26 mouse cellular contexts compared by ENCODE assay signal in genomic region chr5:66689796-66690195, GRCm38 (mm10). TPM values are rescaled to one million over a fixed set of nuclear protein-coding genes. Genes with fewer than 3 reads are reported as not detected.
A peak's percentile ranks its signal among the peaks of the same experiment; 100 is the strongest.
DNase-seq lines count a peak whose midpoint lies in the region; ATAC-seq and TF ChIP-seq lines count a peak whose summit lies in the region.
"Had no signal": no experiment of that assay in that cellular context is flagged by ENCODE, and none has a peak within 500 bp of the region (broad histone marks: within the 10 kb centered on the region; RNA-seq: fewer than 3 reads in every experiment).

No protein-coding gene starts in this region.

- no peak overlapping the region for H3K4me3 ChIP-seq in heart, adult 2 months
- no peak overlapping the region for H3K4me3 ChIP-seq in lung, postnatal 0 days (ENCODE audit: low read depth, low read length)
- H3K4me3 ChIP-seq: forebrain, embryonic 10.5 days; hindbrain, embryonic 12.5 days; kidney, embryonic 15.5 days; limb, embryonic 10.5 days; liver, embryonic 15.5 days; midbrain, embryonic 15.5 days; neural tube, embryonic 13.5 days; stomach, embryonic 15.5 days had no signal

- H3K27me3 ChIP-seq in heart, adult 2 months (ENCODE audit: control insufficient read depth, insufficient read depth, low read length): no peaks in the 10 kb centered on the region
- H3K27me3 ChIP-seq in lung, postnatal 0 days (replicated peaks; ENCODE audit: insufficient read depth, low read length): no peaks in the 10 kb centered on the region
- H3K27me3 ChIP-seq: hindbrain, embryonic 12.5 days; kidney, embryonic 15.5 days; liver, embryonic 15.5 days; midbrain, embryonic 15.5 days; neural tube, embryonic 13.5 days; stomach, embryonic 15.5 days had no signal

- no peak for DNase-seq in heart, adult 2 months
- no peak for DNase-seq in heart, postnatal 25 days (ENCODE audit: low spot score)
- DNase-seq in lung, postnatal 0 days (ENCODE audit: low spot score): peak; percentile 25
- no peak for DNase-seq in lung, postnatal 14 days
- DNase-seq in brain, adult 2 months (ENCODE audit: low read depth, low spot score): peak; percentile 30
- no peak for DNase-seq in layer of hippocampus, adult 9-11 months
- no peak for DNase-seq in adrenal gland, postnatal 14 days
- DNase-seq in adrenal gland, adult 8-10 months: no peak
- DNase-seq: cerebellum, adult 18-20 months; cerebellum, postnatal 14 days; gastrocnemius, postnatal 36 days; kidney, adult 11 months; kidney, postnatal 36 days; liver; right cerebral cortex, adult 18-20 months; thymus, adult 2 months had no signal

- H3K4me1 ChIP-seq in heart, adult 2 months (ENCODE audit: control insufficient read depth, insufficient read depth, low read length): no peaks in the 10 kb centered on the region
- H3K4me1 ChIP-seq in lung, postnatal 0 days (ENCODE audit: insufficient read depth, low read depth, low read length): no peaks in the 10 kb centered on the region
- H3K4me1 ChIP-seq: hindbrain, embryonic 12.5 days; liver, embryonic 15.5 days; midbrain, embryonic 15.5 days; neural tube, embryonic 13.5 days; stomach, embryonic 15.5 days had no signal

- no peaks in the 10 kb centered on the region for H3K9me3 ChIP-seq in lung, postnatal 0 days (ENCODE audit: low read length)
- H3K9me3 ChIP-seq: forebrain, embryonic 10.5 days; hindbrain, embryonic 12.5 days; kidney, embryonic 15.5 days; limb, embryonic 10.5 days; liver, embryonic 15.5 days; midbrain, embryonic 15.5 days; neural tube, embryonic 13.5 days; stomach, embryonic 15.5 days had no signal

- H3K79me2 ChIP-seq in heart, adult 2 months (replicated peaks; ENCODE audit: control insufficient read depth, insufficient read depth, low read length): no peaks in the 10 kb centered on the region

- no peak overlapping the region for H3K27ac ChIP-seq in heart, adult 2 months
- no peak overlapping the region for H3K27ac ChIP-seq in lung, postnatal 0 days (ENCODE audit: low read length)
- H3K27ac ChIP-seq: forebrain, embryonic 10.5 days; hindbrain, embryonic 12.5 days; kidney, embryonic 15.5 days; limb, embryonic 10.5 days; liver, embryonic 15.5 days; macrophage; midbrain, embryonic 15.5 days; neural tube, embryonic 13.5 days; stomach, embryonic 15.5 days had no signal

- TF ChIP-seq POLR2A in heart, adult 2 months (IDR thresholded peaks at IDR 0.05; ENCODE audit: insufficient read depth, low read depth, low read length): peak; percentile 47

- intact Hi-C loops in heart, adult 2 months (cut with DNase I): no loop called here
- intact Hi-C loops in heart, postnatal 25 days (cut with DNase I): no loop called here

- no peak for TF ChIP-seq EP300 in heart, adult 2 months (IDR thresholded peaks at IDR 0.05; ENCODE audit: insufficient read depth, low read depth, low read length)
- no peak for TF ChIP-seq EP300 in lung, postnatal 0 days (IDR thresholded peaks at IDR 0.05)

- H3K9ac ChIP-seq in heart, adult 2 months (ENCODE audit: low read depth, low read length): no peak overlapping the region
- H3K9ac ChIP-seq in lung, postnatal 0 days (replicated peaks; ENCODE audit: low read depth): no peak overlapping the region
- H3K9ac ChIP-seq: hindbrain, embryonic 12.5 days; kidney, embryonic 15.5 days; liver, embryonic 15.5 days; midbrain, embryonic 15.5 days; neural tube, embryonic 13.5 days; stomach, embryonic 15.5 days had no signal

- H3K36me3 ChIP-seq in heart, adult 2 months (ENCODE audit: control insufficient read depth, insufficient read depth, low read length): no peaks in the 10 kb centered on the region
- H3K36me3 ChIP-seq in lung, postnatal 0 days (ENCODE audit: insufficient read depth, low read length): no peaks in the 10 kb centered on the region
- H3K36me3 ChIP-seq: kidney, embryonic 15.5 days; limb, embryonic 10.5 days; liver, embryonic 15.5 days; stomach, embryonic 15.5 days had no signal

- peak; percentile 43 for ATAC-seq in lung, postnatal 0 days
- ATAC-seq: midbrain, embryonic 15.5 days had no signal

- no peak overlapping the region for H3K4me2 ChIP-seq in lung, postnatal 0 days (replicated peaks; ENCODE audit: low read depth, low read length)
- H3K4me2 ChIP-seq: hindbrain, embryonic 12.5 days; kidney, embryonic 15.5 days; liver, embryonic 15.5 days; midbrain, embryonic 15.5 days; neural tube, embryonic 13.5 days; stomach, embryonic 15.5 days had no signal

- TF ChIP-seq CTCF in heart, adult 2 months (IDR thresholded peaks at IDR 0.05): no peak
- TF ChIP-seq CTCF in lung, postnatal 0 days (IDR thresholded peaks at IDR 0.05): no peak

- 87% methylated on average over 9 of the region's 9 CpGs for WGBS in heart, adult 2 months
- 80% methylated on average over 9 of the region's 9 CpGs for WGBS in lung, postnatal 0 days

RNA-seq across cellular contexts. Expression of gene Uchl1, which starts 13.9 kb away (rescaled TPM):
- 10 to 100 TPM in 1 of 2 experiments, 1 to 10 TPM in 1; 7.2 to 10.3 TPM for total RNA-seq in heart, adult 2 months (2021)
- 13.4 and 20.8 TPM in 2 replicates for polyA plus RNA-seq in heart, adult 2 months (2012; rRNA removed)
- 1 to 10 TPM; 7.4 to 8.2 TPM for total RNA-seq in heart, postnatal 25 days (2021)
- 18.3 and 18.8 TPM in 2 replicates for polyA plus RNA-seq in lung, postnatal 0 days (2015; fragmentation: Nextera tagmentation; extraction: Ambion mirVana)
- total RNA-seq in adrenal gland, postnatal 14 days (2021): 72.4 and 110 TPM in 2 replicates
- total RNA-seq in adrenal gland, adult 8-10 months (2022): 100 to 1,000 TPM in 2 of 4 experiments, 10 to 100 TPM in 2; 74.1 to 210 (median 151) TPM
- total RNA-seq: MEL had no signal
- polyA plus RNA-seq: macrophage had no signal

RNA-seq across cellular contexts. Expression of gene Limch1, which starts 55.8 kb away (rescaled TPM):
- 100 to 1,000 TPM; 230 to 277 TPM for total RNA-seq in heart, adult 2 months (2021)
- polyA plus RNA-seq in heart, adult 2 months (2012; rRNA removed): 60.2 and 120 TPM in 2 replicates
- total RNA-seq in heart, postnatal 25 days (2021): 100 to 1,000 TPM; 210 to 274 TPM
- 368 and 398 TPM in 2 replicates for polyA plus RNA-seq in lung, postnatal 0 days (2015; fragmentation: Nextera tagmentation; extraction: Ambion mirVana)
- 90.6 and 96.8 TPM in 2 replicates for total RNA-seq in adrenal gland, postnatal 14 days (2021)
- total RNA-seq in adrenal gland, adult 8-10 months (2022): 100 to 1,000 TPM in 1 of 4 experiments, 10 to 100 TPM in 3; 68.6 to 110 (median 87.5) TPM
- total RNA-seq: MEL had no signal
- polyA plus RNA-seq: macrophage had no signal

Comparison
In these comparisons a context has a peak if more than half of its experiments do, and no peak if none do; other contexts are left out.
1. DNase-seq: peak in lung, postnatal 0 days (single experiment) and brain, adult 2 months (single experiment); none in heart, adult 2 months (0 of 2), heart, postnatal 25 days (single experiment), lung, postnatal 14 days (single experiment), layer of hippocampus, adult 9-11 months (single experiment), adrenal gland, postnatal 14 days (single experiment) and adrenal gland, adult 8-10 months (single experiment).